Mouse (Mus musculus) liver, postnatal 0 days (tissue): ENCODE measurements around the gene Erp29. TPM values are rescaled to one million over a fixed set of nuclear protein-coding genes. Genes with fewer than 3 reads are reported as not detected.

Experiments
- ATAC-seq: fragments of 200-750 bp; cut with Nextera tagmentation; 2 replicates; pipeline ENCODE4 v1.8.0; 2017; ENCODE audit warnings: mild to moderate bottlenecking, moderate library complexity
- DNase-seq: peaks from one replicate; pipeline ENCODE4 v3.0.0-alpha.2; 2016
- H3K27ac ChIP-seq: fragments of 300-500 bp; sonication (generic); 2 replicates; pipeline ENCODE4 v1.5.1; 2014; ENCODE audit warnings: antibody characterized with exemption, moderate library complexity, mild to moderate bottlenecking, low read depth
- H3K27me3 ChIP-seq: fragments of 300-500 bp; sonication (generic); 2 replicates; pipeline ENCODE4 v1.6.1; 2014; ENCODE audit warnings: low read length, control low read depth, mixed read lengths; ENCODE audit not compliant: insufficient read depth
- H3K36me3 ChIP-seq: fragments of 300-500 bp; sonication (generic); replicated peaks from 2 replicates; pipeline ENCODE4 v1.6.1; 2014; ENCODE audit warnings: mild to moderate bottlenecking, control low read depth, low read length, moderate library complexity, mixed read lengths; ENCODE audit not compliant: insufficient read depth
- H3K4me1 ChIP-seq: fragments of 300-500 bp; sonication (generic); 2 replicates; pipeline ENCODE4 v1.6.1; 2014; ENCODE audit warnings: antibody characterized with exemption, mild to moderate bottlenecking, control low read depth; ENCODE audit not compliant: insufficient read depth
- H3K4me2 ChIP-seq: fragments of 300-500 bp; sonication (generic); 2 replicates; pipeline ENCODE4 v1.6.1; 2014; ENCODE audit warnings: low read depth, mild to moderate bottlenecking, low read length, moderate library complexity, mixed read lengths
- H3K4me3 ChIP-seq: fragments of 300-500 bp; sonication (generic); 2 replicates; pipeline ENCODE4 v1.5.1; 2014; ENCODE audit warnings: low read depth, low read length
- H3K9ac ChIP-seq: fragments of 300-500 bp; sonication (generic); replicated peaks from 2 replicates; pipeline ENCODE4 v1.6.1; 2014; ENCODE audit warnings: mild to moderate bottlenecking, moderate library complexity
- H3K9me3 ChIP-seq: fragments of 300-500 bp; sonication (generic); 2 replicates; pipeline ENCODE4 v1.6.1; 2016; ENCODE audit warnings: mild to moderate bottlenecking, control low read depth, low read length, mixed read lengths
- CTCF ChIP-seq: sonication (generic); IDR thresholded peaks from 2 replicates; pipeline ENCODE4 v1.5.1; 2016; ENCODE audit warnings: antibody characterized with exemption, low read depth
- EP300 ChIP-seq: IDR thresholded peaks from 2 replicates; pipeline ENCODE4 v1.6.1; 2016; ENCODE audit warnings: antibody characterized with exemption, low read depth, mild to moderate bottlenecking
- whole genome bisulfite sequencing: fragments of 180-500 bp; shearing (Covaris S2); extraction: QIAGEN DNeasy Blood & Tissue Kit; methylation state at CpG from one replicate; pipeline ENCODE4 v1.1.7; 2014; ENCODE audit not compliant: insufficient replicate concordance; 5-methylcytosine and 5-hydroxymethylcytosine counted together
- polyA plus RNA-seq: library from polyadenylated mRNA; unstranded; fragments of >200 nt; fragmentation: Nextera tagmentation; extraction: Ambion mirVana; gene quantifications from 2 replicates; pipeline ENCODE4 v1.2.1, GENCODE M21; 2015

Erp29 gene
- polyA plus RNA-seq, 1 experiment from 2014 or later = 69.4 TPM

GRCm38 (mm10) chr5:121398146-121398964, 54.0 kb downstream of the Erp29 start:
- peak overlapping the region; percentile 99 for H3K4me2 ChIP-seq
- peak; percentile 67 for ATAC-seq
- H3K9me3 ChIP-seq = no peaks in the 10 kb centered on the region
- H3K4me3 ChIP-seq = peak overlapping the region; percentile 97
- no peaks in the 10 kb centered on the region for H3K27me3 ChIP-seq
- no peaks in the 10 kb centered on the region; the same call in 1 of the 2 replicates for H3K36me3 ChIP-seq
- TF ChIP-seq EP300 (no peak), CTCF (no peak)
- H3K27ac ChIP-seq = peak overlapping the region; percentile 91
- H3K4me1 ChIP-seq = peaks cover 36% of the 10 kb centered on the region
- DNase-seq = peak; percentile 57
- H3K9ac ChIP-seq = peak overlapping the region; percentile 91
- under 1% methylated on average over 64 of the region's 67 CpGs for WGBS

DNA sequence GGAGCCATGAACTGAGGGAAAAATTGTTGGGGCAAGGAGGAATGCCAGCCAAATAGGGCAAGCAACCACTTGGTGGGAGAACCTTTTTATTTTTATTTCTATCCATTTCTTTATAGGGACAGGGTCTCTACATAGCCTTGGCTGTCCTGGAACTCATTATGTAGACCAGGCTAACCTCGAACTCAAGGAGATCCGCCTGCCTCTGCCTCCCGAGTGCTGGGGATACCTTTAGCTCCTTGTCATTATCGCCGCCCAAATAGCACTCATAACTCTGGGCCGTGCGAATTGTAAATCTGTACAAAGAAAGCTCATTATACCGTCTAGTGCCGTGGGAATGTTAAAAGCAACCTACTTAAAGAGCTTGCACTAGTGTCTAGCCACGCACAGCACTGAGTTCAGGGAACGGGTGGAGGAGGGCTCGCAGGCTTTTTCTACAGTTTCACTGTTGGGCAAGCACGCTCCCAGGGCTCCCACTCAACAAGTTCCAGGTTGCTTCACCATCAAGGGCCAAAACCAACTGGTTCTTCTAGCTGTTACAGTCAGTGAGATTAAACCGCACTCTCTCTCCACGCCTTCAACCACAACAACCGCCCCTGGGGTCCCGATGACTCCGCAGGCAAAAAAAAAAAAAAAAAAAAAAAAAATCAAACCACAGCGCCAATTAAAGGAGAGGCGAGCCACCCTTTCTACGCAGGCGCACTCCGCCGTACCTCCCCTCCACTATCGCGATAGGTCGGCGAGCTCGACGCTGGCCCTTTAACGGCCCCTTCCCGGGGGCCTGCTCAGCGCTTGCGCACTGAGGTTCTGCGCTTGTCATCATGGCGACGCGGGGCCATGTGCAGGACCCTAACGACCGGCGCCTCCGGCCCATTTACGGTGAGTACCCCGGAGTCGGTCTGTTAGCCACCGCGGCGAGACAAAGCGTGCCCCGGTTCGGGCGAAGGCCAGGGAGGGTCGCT, 54.8 kb downstream of the Erp29 start, which contains the start of gene Naa25:
Naa25 (plus strand) TSS at position 750 of the 959 bp plus-strand sequence.
- Histone ChIP-seq H3K27ac (peak within 1 kb of the TSS; percentile 91), H3K4me1 (peaks cover 36% of the 10 kb centered on the region), H3K36me3 (no peaks in the 10 kb centered on the region), H3K4me3 (peak within 1 kb of the TSS; percentile 97), H3K9ac (peak within 1 kb of the TSS; percentile 91), H3K4me2 (peak within 1 kb of the TSS; percentile 99), H3K9me3 (no peaks in the 10 kb centered on the region), H3K27me3 (no peaks in the 10 kb centered on the region)
- 10% methylated on average over 51 of the region's 53 CpGs for WGBS
- ATAC-seq (peak; percentile 92), DNase-seq (peak; percentile 96)
- TF ChIP-seq EP300 (peak; percentile 56; the same call in 1 of the 2 replicates), CTCF (no peak)

- H3K9ac ChIP-seq = no peak overlapping the region
- TF ChIP-seq CTCF (no peak), EP300 (no peak)
- no peaks in the 10 kb centered on the region for H3K9me3 ChIP-seq
- DNase-seq (no peak), ATAC-seq (no peak)
- H3K4me1 ChIP-seq = peaks cover 22% of the 10 kb centered on the region
- H3K27ac ChIP-seq = no peak overlapping the region
- H3K4me2 ChIP-seq = no peak overlapping the region
- H3K36me3 ChIP-seq = no peaks in the 10 kb centered on the region
- no peaks in the 10 kb centered on the region for H3K27me3 ChIP-seq
- 74% methylated on average over 5 of the region's 5 CpGs for WGBS
- no peak overlapping the region for H3K4me3 ChIP-seq
These were observed 56.7 kb downstream of the Erp29 start for GRCm38 (mm10) chr5:121395621-121396020.

- no peaks in the 10 kb centered on the region for H3K27me3 ChIP-seq
- H3K4me2 ChIP-seq = no peak overlapping the region
- TF ChIP-seq CTCF (no peak), EP300 (no peak)
- H3K27ac ChIP-seq = no peak overlapping the region
- DNase-seq = no peak
- H3K9me3 ChIP-seq = no peaks in the 10 kb centered on the region
- WGBS = 72% methylated on average over 3 of the region's 3 CpGs
- ATAC-seq = no peak
- no peaks in the 10 kb centered on the region for H3K36me3 ChIP-seq
- peaks cover 8% of the 10 kb centered on the region for H3K4me1 ChIP-seq
- no peak overlapping the region for H3K9ac ChIP-seq
- no peak overlapping the region for H3K4me3 ChIP-seq
These were observed 58.9 kb downstream of the Erp29 start for GRCm38 (mm10) chr5:121393402-121393801.

DNA sequence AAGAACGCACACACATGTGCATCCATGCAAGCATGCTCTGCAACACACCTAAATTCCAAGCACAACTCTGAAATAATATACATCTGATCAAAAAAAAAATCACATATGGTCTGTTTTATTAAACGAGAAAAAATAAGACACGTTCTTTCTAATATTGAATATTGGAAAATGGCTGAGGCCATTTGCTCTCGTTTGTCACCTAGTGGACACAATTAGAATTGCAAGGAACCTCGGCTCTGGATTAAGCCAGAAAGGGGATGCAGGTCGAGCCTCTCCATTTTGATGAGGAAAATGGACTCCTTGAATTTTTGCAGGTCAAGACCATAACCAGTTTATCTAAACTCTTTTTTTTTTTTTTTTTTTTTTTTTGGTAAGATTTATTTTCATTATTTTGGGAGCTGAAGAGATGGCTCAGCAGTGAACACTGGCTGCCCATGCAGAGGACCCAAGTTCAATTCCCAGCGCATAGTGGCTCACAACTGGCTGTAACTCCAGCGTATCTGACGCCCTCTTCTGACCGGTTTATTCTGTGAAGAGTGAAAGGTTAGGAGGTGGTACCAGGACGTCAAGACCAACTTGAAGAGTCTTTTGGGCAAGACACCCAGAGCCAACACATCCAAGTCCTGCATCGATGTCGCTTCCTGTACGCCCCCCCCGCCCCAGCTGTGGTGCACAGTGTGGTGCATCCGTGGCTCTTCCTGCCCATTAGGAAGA, 59.5 kb downstream of the Erp29 start:
- Histone ChIP-seq H3K9ac (no peak overlapping the region), H3K4me3 (no peak overlapping the region), H3K27me3 (no peaks in the 10 kb centered on the region), H3K4me1 (peaks cover 8% of the 10 kb centered on the region), H3K36me3 (no peaks in the 10 kb centered on the region), H3K27ac (no peak overlapping the region), H3K4me2 (no peak overlapping the region), H3K9me3 (no peaks in the 10 kb centered on the region)
- no peak for TF ChIP-seq EP300
- peak; percentile 82 for TF ChIP-seq CTCF
- no peak for ATAC-seq
- 53% methylated on average over 16 of the region's 16 CpGs for WGBS
- DNase-seq = no peak

GRCm38 (mm10) chr5:121389691-121390090, 62.6 kb downstream of the Erp29 start:
- no peak overlapping the region for H3K27ac ChIP-seq
- DNase-seq (no peak), ATAC-seq (no peak)
- H3K27me3 ChIP-seq = no peaks in the 10 kb centered on the region
- H3K9me3 ChIP-seq = no peaks in the 10 kb centered on the region
- TF ChIP-seq EP300 (no peak), CTCF (no peak)
- H3K4me3 ChIP-seq = no peak overlapping the region
- H3K36me3 ChIP-seq = no peaks in the 10 kb centered on the region
- H3K4me2 ChIP-seq = no peak overlapping the region
- H3K9ac ChIP-seq = no peak overlapping the region
- H3K4me1 ChIP-seq = peaks cover 8% of the 10 kb centered on the region
